In the genomic region with DNA sequence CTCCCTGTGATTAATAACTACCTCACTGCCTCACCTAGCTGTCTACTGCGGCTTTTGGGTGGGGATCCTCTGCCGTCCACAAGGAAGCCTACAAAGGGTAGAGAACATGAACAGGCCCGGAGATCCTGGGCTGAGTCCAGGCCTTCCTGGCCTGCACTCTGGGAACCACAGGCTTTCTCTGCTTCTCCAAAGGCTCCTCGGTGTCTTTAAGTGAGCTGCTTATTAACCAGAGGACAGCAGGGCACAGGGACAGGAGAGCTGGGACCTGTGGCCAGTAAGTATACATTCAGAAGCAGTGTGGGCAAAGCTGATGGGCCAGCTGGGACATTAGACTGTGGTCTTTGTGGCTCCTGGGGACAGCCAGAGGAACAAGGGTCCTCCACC, we compare ENCODE assay signal across 14 mouse cellular contexts. TPM values are rescaled to one million over a fixed set of nuclear protein-coding genes. Genes with fewer than 3 reads are reported as not detected.
DNase-seq lines count a peak whose midpoint lies in the region; ATAC-seq and TF ChIP-seq lines count a peak whose summit lies in the region.
"Had no signal": no experiment of that assay in that cellular context is flagged by ENCODE, and none has a peak within 500 bp of the region (broad histone marks: within the 10 kb centered on the region; RNA-seq: fewer than 3 reads in every experiment).

No protein-coding gene starts in this region.

- peak overlapping the region; percentile 87 for H3K27ac ChIP-seq in heart, embryonic 10.5 days
- H3K27ac ChIP-seq in brown adipose tissue, adult 24 weeks (replicated peaks; ENCODE audit: low read depth, low read length), result peak overlapping the region; percentile 29
- peak overlapping the region; percentile 94 for H3K27ac ChIP-seq in heart, postnatal 0 days (ENCODE audit: low read depth)
- H3K27ac ChIP-seq in kidney, postnatal 0 days, result peak overlapping the region; percentile 82
- H3K27ac ChIP-seq: midbrain, embryonic 12.5 days; neural tube, embryonic 15.5 days had no signal

- TF ChIP-seq CTCF in heart, postnatal 0 days (IDR thresholded peaks at IDR 0.05; ENCODE audit: low read depth), result no peak
- TF ChIP-seq CTCF in kidney, postnatal 0 days (IDR thresholded peaks at IDR 0.05; ENCODE audit: low read depth), result no peak

- TF ChIP-seq EP300 in heart, postnatal 0 days (IDR thresholded peaks at IDR 0.05; ENCODE audit: low read depth), result no peak

- no peaks in the 10 kb centered on the region for H3K36me3 ChIP-seq in heart, embryonic 10.5 days
- H3K36me3 ChIP-seq in heart, postnatal 0 days (replicated peaks; ENCODE audit: control insufficient read depth, insufficient read depth, low read length), result no peaks in the 10 kb centered on the region
- H3K36me3 ChIP-seq in kidney, postnatal 0 days (ENCODE audit: insufficient read depth, low read length), result no peaks in the 10 kb centered on the region
- H3K36me3 ChIP-seq: midbrain, embryonic 12.5 days; neural tube, embryonic 15.5 days had no signal

- H3K4me3 ChIP-seq in heart, embryonic 10.5 days, result no peak overlapping the region
- H3K4me3 ChIP-seq in brown adipose tissue, adult 24 weeks (ENCODE audit: insufficient read depth, low read depth, low read length), result no peak overlapping the region
- no peak overlapping the region for H3K4me3 ChIP-seq in heart, postnatal 0 days (ENCODE audit: low read depth, low read length)
- H3K4me3 ChIP-seq in kidney, postnatal 0 days (replicated peaks; ENCODE audit: low read depth, low read length), result no peak overlapping the region
- H3K4me3 ChIP-seq: midbrain, embryonic 12.5 days; neural tube, embryonic 15.5 days had no signal

- peak overlapping the region; percentile 30; the same call in 1 of the 2 replicates for H3K9ac ChIP-seq in heart, postnatal 0 days (replicated peaks; ENCODE audit: low read depth, low read length)
- H3K9ac ChIP-seq in kidney, postnatal 0 days (ENCODE audit: low read depth, low read length), result 0 out of 2 replicates have a peak overlapping the region, but pooled peaks have one; percentile 28
- H3K9ac ChIP-seq: midbrain, embryonic 12.5 days; neural tube, embryonic 15.5 days had no signal

- H3K4me1 ChIP-seq in heart, embryonic 10.5 days, result peaks cover 76% of the 10 kb centered on the region
- peaks cover 35% of the 10 kb centered on the region for H3K4me1 ChIP-seq in brown adipose tissue, adult 24 weeks (ENCODE audit: control insufficient read depth, insufficient read depth, insufficient read length, low read length)
- peaks cover 62% of the 10 kb centered on the region for H3K4me1 ChIP-seq in heart, postnatal 0 days (ENCODE audit: control insufficient read depth, insufficient read depth)
- H3K4me1 ChIP-seq in kidney, postnatal 0 days (replicated peaks; ENCODE audit: insufficient read depth, low read length), result peaks cover 35% of the 10 kb centered on the region

- H3K4me2 ChIP-seq in heart, postnatal 0 days (ENCODE audit: low read depth, low read length), result no peak overlapping the region
- H3K4me2 ChIP-seq in kidney, postnatal 0 days (ENCODE audit: low read length), result no peak overlapping the region
- H3K4me2 ChIP-seq: midbrain, embryonic 12.5 days; neural tube, embryonic 15.5 days had no signal

- no peaks in the 10 kb centered on the region for H3K27me3 ChIP-seq in heart, embryonic 10.5 days (ENCODE audit: insufficient read depth, poor library complexity, severe bottlenecking)
- no peaks in the 10 kb centered on the region for H3K27me3 ChIP-seq in heart, postnatal 0 days (ENCODE audit: control insufficient read depth, insufficient read depth, low read length)
- no peaks in the 10 kb centered on the region for H3K27me3 ChIP-seq in kidney, postnatal 0 days (ENCODE audit: insufficient read depth, low read length)
- H3K27me3 ChIP-seq: midbrain, embryonic 12.5 days; neural tube, embryonic 15.5 days had no signal

- no peaks in the 10 kb centered on the region for H3K9me3 ChIP-seq in heart, embryonic 10.5 days
- H3K9me3 ChIP-seq in heart, postnatal 0 days (replicated peaks; ENCODE audit: control insufficient read depth, low read length), result no peaks in the 10 kb centered on the region
- H3K9me3 ChIP-seq in kidney, postnatal 0 days (replicated peaks; ENCODE audit: low read length), result no peaks in the 10 kb centered on the region
- H3K9me3 ChIP-seq: midbrain, embryonic 12.5 days; neural tube, embryonic 15.5 days had no signal

- DNase-seq in heart, embryonic 10.5 days (ENCODE audit: low spot score), result no peak
- no peak for DNase-seq in heart, postnatal 4 days
- no peak for DNase-seq in heart, postnatal 0 days (ENCODE audit: low spot score)
- DNase-seq in kidney, postnatal 0 days (ENCODE audit: low spot score), result no peak
- no peak for DNase-seq in embryo, embryonic 9.5 days (ENCODE audit: extremely low spot score)
- DNase-seq in spleen, postnatal 10 days (ENCODE audit: low spot score in 2 of 2), result no peak
- DNase-seq: cerebellum, adult 9-10 months; gastrocnemius, postnatal 14 days; spleen, adult 18-20 months had no signal

- no peak for ATAC-seq in heart, postnatal 0 days (ENCODE audit: insufficient read depth, low read depth)
- ATAC-seq in kidney, postnatal 0 days (replicated peaks; ENCODE audit: low FRiP score, low read depth), result 0 out of 2 replicates have a peak, but pooled peaks have one; percentile 47
- ATAC-seq in erythroblast, adult 5-6 weeks (replicated peaks; ENCODE audit: low FRiP score, poor library complexity, severe bottlenecking), result no peak
- ATAC-seq: inflammation-experienced regulatory T-cells, adult 6 months had no signal

- WGBS in heart, embryonic 10.5 days, result 78% methylated on average over 4 of the region's 4 CpGs
- 39% methylated on average over 4 of the region's 4 CpGs for WGBS in heart, postnatal 0 days
- 48% methylated on average over 4 of the region's 4 CpGs for WGBS in kidney, postnatal 0 days

RNA-seq across cellular contexts. Expression of a gene that starts 22.8 kb away (rescaled TPM):
- polyA plus RNA-seq in heart, embryonic 10.5 days (2016; fragmentation: Nextera tagmentation; extraction: Ambion mirVana), result 205 and 235 TPM in 2 replicates
- total RNA-seq in heart, postnatal 4 days (2021), result 1,000 to 10,000 TPM; 5,023 to 5,799 TPM
- 77.3 and 79.4 TPM in 2 replicates for polyA plus RNA-seq in brown adipose tissue, adult 24 weeks (2012; ENCODE audit: insufficient read depth, insufficient read length, missing spikeins)
- total RNA-seq in heart, postnatal 0 days (2014; rRNA removed; ENCODE audit: low replicate concordance), result 2,277 and 2,295 TPM in 2 replicates
- polyA plus RNA-seq in heart, postnatal 0 days (2015; fragmentation: Nextera tagmentation; extraction: Ambion mirVana), result 706 and 785 TPM in 2 replicates
- polyA plus RNA-seq in kidney, postnatal 0 days (2015; fragmentation: Nextera tagmentation; extraction: Ambion mirVana), result 37.8 and 38.5 TPM in 2 replicates
- 20.2 and 37.4 TPM in 2 replicates for total RNA-seq in erythroblast, adult 5-6 weeks (2015; ENCODE audit: low replicate concordance)
- 38.8 and 71.8 TPM in 2 replicates for total RNA-seq in erythroblast, adult 5-6 weeks (2017; ENCODE audit: low replicate concordance)

Comparison
In these comparisons a context has a peak if more than half of its experiments do, and no peak if none do; other contexts are left out.
1. H3K27ac ChIP-seq: peak in every context shown above with its lines; median percentile 94 in heart, postnatal 0 days; 87 in heart, embryonic 10.5 days; 82 in kidney, postnatal 0 days; 29 in brown adipose tissue, adult 24 weeks.